8 mouse cellular contexts compared by ENCODE assay signal in genomic region chr3:79586804-79587203, GRCm38 (mm10). TPM values are rescaled to one million over a fixed set of nuclear protein-coding genes. Genes with fewer than 3 reads are reported as not detected.
DNase-seq lines count a peak whose midpoint lies in the region; ATAC-seq and TF ChIP-seq lines count a peak whose summit lies in the region.

No protein-coding gene starts in this region.

- ATAC-seq in G1E (ENCODE audit: extremely low read depth, insufficient number of reproducible peaks, low FRiP score, poor library complexity, severe bottlenecking), result peak; percentile 67
- ATAC-seq in forebrain, postnatal 0 days, result peak; percentile 87
- ATAC-seq in lung, embryonic 14.5 days (ENCODE audit: insufficient read depth), result peak; percentile 65

- TF ChIP-seq POLR2A in olfactory bulb, adult 2 months (IDR thresholded peaks at IDR 0.05; ENCODE audit: insufficient read depth, low read depth, low read length), result no peak

- peaks cover 2% of the 10 kb centered on the region; the same call in 1 of the 2 replicates for H3K27me3 ChIP-seq in G1E (ENCODE audit: insufficient read depth, low read length)
- H3K27me3 ChIP-seq in forebrain, postnatal 0 days (ENCODE audit: insufficient read depth, low read length), result no peaks in the 10 kb centered on the region
- no peaks in the 10 kb centered on the region for H3K27me3 ChIP-seq in lung, embryonic 14.5 days (ENCODE audit: insufficient read depth, low read length)

- H3K9ac ChIP-seq in forebrain, postnatal 0 days, result no peak overlapping the region
- H3K9ac ChIP-seq in lung, embryonic 14.5 days, result no peak overlapping the region

- DNase-seq in G1E (ENCODE audit: low spot score), result peak; percentile 58
- DNase-seq in cerebellum, adult 18-20 months, result peak; percentile 88 to 94
- DNase-seq in forebrain, postnatal 0 days, result peak; percentile 96
- DNase-seq in heart, postnatal 4 days, result peak; percentile 94
- peak; percentile 90 to 95 for DNase-seq in layer of hippocampus, adult 2 months (ENCODE audit: low spot score in 2 of 2)
- peak; percentile 97 for DNase-seq in lung, embryonic 14.5 days
- DNase-seq in thymus, adult 18-20 months, result peak; percentile 60 to 68

- TF ChIP-seq CTCF in G1E (IDR thresholded peaks at IDR 0.05; ENCODE audit: low read depth, low read length), result peak; percentile 82
- TF ChIP-seq CTCF in forebrain, postnatal 0 days (IDR thresholded peaks at IDR 0.05; ENCODE audit: low read depth), result peak; percentile 99
- peak; percentile 99 for TF ChIP-seq CTCF in layer of hippocampus, adult 2 months (conservative IDR thresholded peaks at IDR 0.05)
- peak; percentile 98 for TF ChIP-seq CTCF in lung, embryonic 14.5 days (IDR thresholded peaks at IDR 0.05; ENCODE audit: low read depth)
- TF ChIP-seq CTCF in olfactory bulb, adult 2 months (IDR thresholded peaks at IDR 0.05; ENCODE audit: insufficient read depth, low read depth, low read length), result peak; percentile 94

- no peak overlapping the region for H3K4me2 ChIP-seq in forebrain, postnatal 0 days (ENCODE audit: low read depth)
- H3K4me2 ChIP-seq in lung, embryonic 14.5 days, result no peak overlapping the region

- no peak overlapping the region; the same call in 1 of the 2 replicates for H3K4me3 ChIP-seq in G1E (ENCODE audit: low read depth, low read length)
- no peak overlapping the region for H3K4me3 ChIP-seq in forebrain, postnatal 0 days (ENCODE audit: low read depth, low read length)
- no peak overlapping the region for H3K4me3 ChIP-seq in layer of hippocampus, adult 2 months
- no peak overlapping the region for H3K4me3 ChIP-seq in lung, embryonic 14.5 days (ENCODE audit: low read depth, low read length)
- H3K4me3 ChIP-seq in olfactory bulb, adult 2 months (ENCODE audit: insufficient read depth, low read depth, low read length), result no peak overlapping the region

- no peaks in the 10 kb centered on the region for H3K36me3 ChIP-seq in G1E (replicated peaks)
- H3K36me3 ChIP-seq in forebrain, postnatal 0 days (ENCODE audit: insufficient read depth), result no peaks in the 10 kb centered on the region
- no peaks in the 10 kb centered on the region for H3K36me3 ChIP-seq in lung, embryonic 14.5 days (ENCODE audit: insufficient read depth)

- peaks cover 40% of the 10 kb centered on the region for H3K4me1 ChIP-seq in G1E (ENCODE audit: insufficient read depth, low read depth, low read length)
- H3K4me1 ChIP-seq in forebrain, postnatal 0 days (ENCODE audit: insufficient read depth), result 0 out of 2 replicates have a peak, but pooled peaks cover 3% of the 10 kb centered on the region
- no peaks in the 10 kb centered on the region for H3K4me1 ChIP-seq in lung, embryonic 14.5 days (ENCODE audit: insufficient read depth)
- no peaks in the 10 kb centered on the region for H3K4me1 ChIP-seq in olfactory bulb, adult 2 months (ENCODE audit: control insufficient read depth, insufficient read depth, low read length)

- no peak overlapping the region for H3K27ac ChIP-seq in forebrain, postnatal 0 days (ENCODE audit: low read depth, low read length)
- H3K27ac ChIP-seq in layer of hippocampus, adult 2 months, result no peak overlapping the region
- H3K27ac ChIP-seq in lung, embryonic 14.5 days (ENCODE audit: low read depth), result no peak overlapping the region
- H3K27ac ChIP-seq in olfactory bulb, adult 2 months (ENCODE audit: insufficient read depth, low read depth, low read length), result no peak overlapping the region

- H3K9me3 ChIP-seq in G1E (replicated peaks), result no peaks in the 10 kb centered on the region
- no peaks in the 10 kb centered on the region for H3K9me3 ChIP-seq in forebrain, postnatal 0 days (ENCODE audit: low read length)
- H3K9me3 ChIP-seq in lung, embryonic 14.5 days (ENCODE audit: low read depth, low read length), result no peaks in the 10 kb centered on the region

- WGBS in forebrain, postnatal 0 days, result 2% methylated on average over 6 of the region's 6 CpGs
- WGBS in lung, embryonic 14.5 days, result 3% methylated on average over 6 of the region's 6 CpGs
- 2% methylated on average over 6 of the region's 6 CpGs for WGBS in olfactory bulb, adult 2 months

RNA-seq across cellular contexts. Expression of gene Ppid, which starts 4.3 kb away (rescaled TPM):
- total RNA-seq in G1E (2014; fragmentation: Nextera tagmentation) (156 and 169 TPM in 2 replicates), G1E (2017) (213 and 235 TPM in 2 replicates)
- 23.6 and 32.6 TPM in 2 replicates for polyA plus RNA-seq in G1E (2012)
- total RNA-seq in forebrain, postnatal 0 days (2014; rRNA removed), result 90.5 and 106 TPM in 2 replicates
- polyA plus RNA-seq in forebrain, postnatal 0 days (2015; fragmentation: Nextera tagmentation; extraction: Ambion mirVana), result 132 and 135 TPM in 2 replicates
- total RNA-seq in heart, postnatal 4 days (2021), result 10 to 100 TPM; 40.1 to 48.0 TPM
- total RNA-seq in layer of hippocampus, adult 2 months (2021), result 10 to 100 TPM; 77.8 to 85.7 TPM
- polyA plus RNA-seq in lung, embryonic 14.5 days (2014; fragmentation: Nextera tagmentation; extraction: Ambion mirVana), result 185 TPM in 2 replicates
- polyA plus RNA-seq in olfactory bulb, adult 2 months (2012; ENCODE audit: insufficient read depth, insufficient read length, low replicate concordance, missing spikeins), result not detected in 2 replicates

RNA-seq across cellular contexts. Expression of gene Fnip2, which starts 19.2 kb away (rescaled TPM):
- total RNA-seq in G1E (2014; fragmentation: Nextera tagmentation) (71.3 and 81.8 TPM in 2 replicates), G1E (2017) (54.5 and 57.6 TPM in 2 replicates)
- 3.2 and 3.5 TPM in 2 replicates for polyA plus RNA-seq in G1E (2012)
- 31.2 and 37.7 TPM in 2 replicates for total RNA-seq in forebrain, postnatal 0 days (2014; rRNA removed)
- 3.1 and 5.1 TPM in 2 replicates for polyA plus RNA-seq in forebrain, postnatal 0 days (2015; fragmentation: Nextera tagmentation; extraction: Ambion mirVana)
- 10 to 100 TPM; 17.8 to 19.4 TPM for total RNA-seq in heart, postnatal 4 days (2021)
- 10 to 100 TPM; 22.2 to 26.9 TPM for total RNA-seq in layer of hippocampus, adult 2 months (2021)
- polyA plus RNA-seq in lung, embryonic 14.5 days (2014; fragmentation: Nextera tagmentation; extraction: Ambion mirVana), result 5.8 and 6.4 TPM in 2 replicates
- polyA plus RNA-seq in olfactory bulb, adult 2 months (2012; ENCODE audit: insufficient read depth, insufficient read length, low replicate concordance, missing spikeins), result not detected in 2 replicates

RNA-seq across cellular contexts. Expression of gene 4930579G24Rik, which starts 42.1 kb away (rescaled TPM):
- 48.3 and 48.5 TPM in 2 replicates for total RNA-seq in G1E (2014; fragmentation: Nextera tagmentation)
- total RNA-seq in G1E (2017), result 16.0 and 17.4 TPM in 2 replicates
- 2.3 and 3.4 TPM in 2 replicates for polyA plus RNA-seq in G1E (2012)
- 4.1 and 4.2 TPM in 2 replicates for total RNA-seq in forebrain, postnatal 0 days (2014; rRNA removed)
- 3.9 and 4.5 TPM in 2 replicates for polyA plus RNA-seq in forebrain, postnatal 0 days (2015; fragmentation: Nextera tagmentation; extraction: Ambion mirVana)
- total RNA-seq in heart, postnatal 4 days (2021), result 10 to 100 TPM; 11.9 to 14.9 TPM
- total RNA-seq in layer of hippocampus, adult 2 months (2021), result 1 to 10 TPM; 1.3 to 1.6 TPM
- polyA plus RNA-seq in lung, embryonic 14.5 days (2014; fragmentation: Nextera tagmentation; extraction: Ambion mirVana), result 35.8 and 39.8 TPM in 2 replicates
- polyA plus RNA-seq in olfactory bulb, adult 2 months (2012; ENCODE audit: insufficient read depth, insufficient read length, low replicate concordance, missing spikeins), result not detected in 2 replicates

RNA-seq across cellular contexts. Expression of gene Etfdh, which starts 42.5 kb away (rescaled TPM):
- total RNA-seq in G1E (2014; fragmentation: Nextera tagmentation) (54.1 and 58.2 TPM in 2 replicates), G1E (2017) (59.9 and 63.9 TPM in 2 replicates)
- 19.0 and 20.4 TPM in 2 replicates for polyA plus RNA-seq in G1E (2012)
- total RNA-seq in forebrain, postnatal 0 days (2014; rRNA removed), result 28.5 and 29.5 TPM in 2 replicates
- 36.4 and 38.9 TPM in 2 replicates for polyA plus RNA-seq in forebrain, postnatal 0 days (2015; fragmentation: Nextera tagmentation; extraction: Ambion mirVana)
- 100 to 1,000 TPM; 385 to 407 TPM for total RNA-seq in heart, postnatal 4 days (2021)
- 10 to 100 TPM; 28.6 to 28.8 TPM for total RNA-seq in layer of hippocampus, adult 2 months (2021)
- polyA plus RNA-seq in lung, embryonic 14.5 days (2014; fragmentation: Nextera tagmentation; extraction: Ambion mirVana), result 48.1 and 52.5 TPM in 2 replicates
- polyA plus RNA-seq in olfactory bulb, adult 2 months (2012; ENCODE audit: insufficient read depth, insufficient read length, low replicate concordance, missing spikeins), result not detected in 2 replicates
